Mouse (Mus musculus): Measurements from ENCODE around the gene Gabrb3.

Gabrb3 gene

GRCm38 (mm10) chr7:57532676-57533075 lies 113.2 kb downstream of the Gabrb3 start:
- no peak for DNase-seq (ENCODE audit: low read depth)

GRCm38 (mm10) chr7:57538565-57538964 lies 119.1 kb downstream of the Gabrb3 start:
- peak; percentile 64 for DNase-seq (ENCODE audit: low read depth)

DNA sequence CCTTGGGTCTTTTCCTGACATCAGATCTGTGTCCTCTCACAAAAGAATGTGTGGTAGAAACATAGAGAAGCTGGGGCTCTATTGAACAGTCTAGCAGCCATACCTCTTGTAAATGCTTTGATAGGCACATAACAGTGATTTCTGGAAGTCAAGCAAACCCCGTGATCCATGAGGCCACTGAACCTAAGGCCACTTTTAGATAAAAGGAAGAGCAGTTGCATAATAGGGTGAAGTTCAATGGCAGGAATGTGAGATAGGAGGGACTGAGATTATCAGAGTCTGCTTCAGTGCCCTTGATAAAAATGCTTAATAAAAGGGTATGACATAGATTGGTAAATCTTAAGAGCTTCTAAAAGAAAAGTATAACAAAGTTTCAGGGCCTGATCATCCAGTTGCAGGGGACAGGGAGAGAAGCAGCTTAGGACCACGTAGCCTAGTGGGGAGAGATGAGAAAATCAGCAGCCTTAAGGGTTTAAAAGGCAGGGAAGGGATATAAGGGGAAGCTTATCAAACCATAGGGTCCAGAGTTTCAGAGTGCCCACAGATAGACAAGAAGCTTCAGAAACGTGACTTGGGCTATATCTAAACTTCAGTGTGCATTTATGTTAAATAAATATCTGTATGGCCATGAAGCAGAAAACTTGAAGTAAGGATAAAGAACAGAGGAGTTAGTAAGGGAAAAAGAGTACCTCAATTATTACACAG lies 141.4 kb downstream of the Gabrb3 start:
- no peak for DNase-seq (ENCODE audit: low read depth)

DNA sequence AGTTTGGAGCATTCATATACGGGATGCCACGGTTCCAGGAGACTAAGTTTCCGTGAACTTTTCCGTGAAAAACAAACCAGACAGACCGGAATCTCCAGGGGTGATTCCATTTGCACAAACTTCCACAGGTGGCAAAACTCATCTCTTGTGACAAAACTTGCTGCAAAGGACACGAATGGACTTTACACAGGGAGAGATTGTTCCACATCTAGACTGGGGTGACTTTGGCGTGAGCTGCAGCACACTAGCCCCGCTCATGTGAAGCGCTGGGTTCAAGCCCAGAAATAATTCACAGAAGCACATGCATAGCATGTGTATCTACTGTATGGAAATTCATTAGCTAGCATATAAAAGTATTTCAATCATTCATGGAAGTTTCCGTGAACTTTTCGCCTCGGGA lies 144.9 kb downstream of the Gabrb3 start:
- no peak for DNase-seq (ENCODE audit: low read depth)

DNA sequence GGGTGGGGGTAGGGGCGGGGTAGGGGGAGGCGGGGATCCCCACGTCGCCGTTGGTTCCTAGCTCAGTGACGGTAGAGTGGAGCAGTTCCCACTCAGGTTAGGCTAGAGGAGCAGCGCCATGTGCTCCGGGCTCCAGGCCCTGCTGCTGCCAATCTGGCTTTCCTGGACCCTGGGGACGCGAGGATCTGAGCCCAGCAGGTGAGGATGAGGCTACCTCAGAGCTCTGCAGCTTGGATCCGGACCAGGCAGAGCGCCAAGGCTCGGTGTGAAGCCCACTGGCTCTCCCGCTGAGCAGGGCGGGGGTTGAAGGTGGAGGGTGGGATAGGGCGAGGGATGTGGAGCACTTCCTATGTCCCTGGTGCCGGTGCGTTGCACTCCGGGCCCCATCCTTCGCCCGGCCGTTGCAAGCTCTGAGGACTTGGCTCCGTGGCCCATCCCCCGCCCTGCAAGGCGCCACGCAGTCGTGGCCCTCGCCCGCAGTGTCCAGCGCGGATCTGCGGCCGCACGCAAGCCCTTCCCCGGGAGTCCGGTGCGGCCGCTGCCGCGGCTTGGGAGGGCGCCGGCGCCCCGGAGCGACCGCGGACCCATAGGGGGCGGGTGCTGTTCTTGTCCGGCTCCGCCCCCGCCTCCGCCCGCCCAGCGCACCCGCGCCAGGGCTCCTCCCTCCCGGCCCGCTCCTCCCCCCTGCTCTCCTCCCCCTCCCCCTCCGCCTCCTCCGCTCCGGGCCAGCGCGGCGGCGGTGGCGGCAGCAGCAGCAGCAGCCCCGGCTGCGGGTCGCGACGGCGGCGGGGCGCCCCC lies 171.2 kb downstream of the Gabrb3 start:
- DNase-seq (ENCODE audit: low read depth), result no peak

- DNase-seq (ENCODE audit: low read depth), result no peak
Measured at GRCm38 (mm10) chr7:57591249-57591577, 171.7 kb downstream of the Gabrb3 start.

DNA sequence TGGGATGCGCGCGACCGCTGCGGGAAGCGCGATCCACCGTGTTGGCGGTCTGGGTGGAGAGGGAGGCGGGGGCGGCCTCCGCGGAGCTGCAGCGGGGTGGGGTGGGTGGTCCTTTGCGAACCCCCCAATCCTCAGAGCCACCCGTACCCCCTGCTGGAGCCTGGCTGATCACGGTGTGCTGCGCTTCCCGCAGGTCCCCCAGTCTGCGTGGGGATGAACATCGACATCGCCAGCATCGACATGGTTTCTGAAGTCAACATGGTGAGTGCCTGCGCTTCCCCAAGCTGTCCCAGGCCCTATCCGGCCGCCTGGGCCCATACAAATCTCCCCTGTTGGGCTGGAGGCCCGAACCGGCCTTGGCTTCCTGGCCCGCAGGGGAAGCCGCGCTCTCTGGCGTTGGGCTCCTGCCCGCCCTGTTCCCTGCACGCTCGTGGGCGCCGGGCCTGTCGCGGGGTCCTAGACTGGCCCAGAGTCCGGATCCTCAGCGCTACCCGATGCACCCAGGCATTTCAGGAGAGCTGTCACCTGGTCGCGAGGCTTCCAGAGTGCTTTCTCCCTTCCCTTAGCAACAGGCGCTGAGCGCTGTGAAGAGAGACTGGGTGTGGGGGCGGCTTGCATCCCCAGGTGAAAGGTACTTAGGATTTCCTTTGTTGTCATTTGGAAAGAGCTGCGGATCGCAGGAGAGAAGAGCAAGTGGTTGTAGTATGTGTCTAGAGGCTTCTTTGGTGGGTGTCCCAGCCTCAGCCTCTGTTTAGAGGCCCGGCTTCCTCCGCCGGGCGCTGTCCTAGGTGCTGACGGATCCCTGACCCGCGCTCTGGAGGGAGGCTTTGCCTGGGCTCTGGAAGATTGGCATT lies 172.3 kb downstream of the Gabrb3 start:
- DNase-seq (ENCODE audit: low read depth), result no peak

DNA sequence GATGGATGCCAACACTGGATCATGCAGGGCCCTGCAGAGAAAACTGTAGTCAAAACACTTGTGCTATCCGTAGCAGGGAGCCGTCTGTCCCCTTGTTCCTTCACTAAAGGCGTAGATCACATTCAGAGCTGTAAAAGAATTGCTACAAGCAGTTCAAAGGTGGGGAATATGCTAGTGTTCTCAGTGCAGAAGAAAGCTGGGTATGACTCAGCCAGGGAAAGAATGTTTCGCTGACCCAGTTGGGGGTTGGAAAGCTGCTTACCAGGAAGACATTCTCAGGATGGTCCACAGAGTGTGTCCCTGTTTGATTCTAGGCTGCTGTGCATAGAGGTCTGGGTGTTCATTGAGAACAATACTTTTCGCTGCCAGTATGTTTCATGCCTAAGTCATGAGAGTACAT lies 177.8 kb downstream of the Gabrb3 start:
- no peak for DNase-seq (ENCODE audit: low read depth)

GRCm38 (mm10) chr7:57618697-57619096 lies 199.2 kb downstream of the Gabrb3 start:
- DNase-seq (ENCODE audit: low read depth), result no peak

GRCm38 (mm10) chr7:57620036-57620435 lies 200.5 kb downstream of the Gabrb3 start:
- no peak for DNase-seq (ENCODE audit: low read depth)

DNA sequence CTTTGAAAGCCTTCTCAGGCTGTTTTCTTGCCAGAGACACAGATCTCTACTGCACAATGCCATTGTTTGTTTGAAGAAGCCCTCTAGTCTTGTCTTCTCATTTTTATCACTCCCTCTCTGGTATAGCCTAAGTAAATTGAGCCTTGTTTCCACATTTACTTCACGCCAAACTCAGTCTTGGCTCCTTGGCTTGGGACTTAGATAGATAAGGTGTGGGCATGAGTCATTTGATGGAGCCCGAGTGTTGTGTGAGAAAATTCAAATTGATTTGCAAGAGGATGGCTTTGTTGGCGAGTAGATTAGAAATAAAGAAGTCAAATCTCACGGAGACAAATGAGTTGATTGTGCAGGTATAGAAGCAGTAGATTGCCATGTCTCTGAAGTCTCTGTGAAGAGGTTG lies 204.2 kb downstream of the Gabrb3 start:
- no peak for DNase-seq (ENCODE audit: low read depth)

GRCm38 (mm10) chr7:57635026-57635425 lies 215.5 kb downstream of the Gabrb3 start:
- DNase-seq (ENCODE audit: low read depth), result no peak

- DNase-seq (ENCODE audit: low read depth), result no peak
Measured at GRCm38 (mm10) chr7:57635687-57636086, 216.2 kb downstream of the Gabrb3 start.

GRCm38 (mm10) chr7:57640796-57641195 lies 221.3 kb downstream of the Gabrb3 start:
- no peak for DNase-seq (ENCODE audit: low read depth)

DNA sequence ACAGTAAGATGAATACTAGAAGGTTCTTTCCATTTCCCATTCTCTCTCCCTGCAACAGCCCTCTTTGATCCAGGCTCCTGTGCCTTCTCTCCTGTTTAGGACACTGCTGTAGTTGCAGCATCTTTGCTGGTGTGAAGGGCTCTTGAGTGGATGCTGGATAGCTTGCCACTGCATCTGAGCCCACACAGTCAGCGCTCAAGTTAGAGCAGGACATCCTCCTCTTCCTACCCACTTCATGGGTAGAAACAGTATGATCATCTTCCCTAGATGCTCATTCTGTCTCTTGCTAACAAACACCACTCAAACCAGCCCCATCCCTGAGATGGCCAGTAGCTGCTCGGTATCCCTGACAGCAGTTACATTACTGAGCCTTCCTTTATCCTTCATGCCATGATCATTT lies 227.9 kb downstream of the Gabrb3 start:
- no peak for DNase-seq (ENCODE audit: low read depth)

DNA sequence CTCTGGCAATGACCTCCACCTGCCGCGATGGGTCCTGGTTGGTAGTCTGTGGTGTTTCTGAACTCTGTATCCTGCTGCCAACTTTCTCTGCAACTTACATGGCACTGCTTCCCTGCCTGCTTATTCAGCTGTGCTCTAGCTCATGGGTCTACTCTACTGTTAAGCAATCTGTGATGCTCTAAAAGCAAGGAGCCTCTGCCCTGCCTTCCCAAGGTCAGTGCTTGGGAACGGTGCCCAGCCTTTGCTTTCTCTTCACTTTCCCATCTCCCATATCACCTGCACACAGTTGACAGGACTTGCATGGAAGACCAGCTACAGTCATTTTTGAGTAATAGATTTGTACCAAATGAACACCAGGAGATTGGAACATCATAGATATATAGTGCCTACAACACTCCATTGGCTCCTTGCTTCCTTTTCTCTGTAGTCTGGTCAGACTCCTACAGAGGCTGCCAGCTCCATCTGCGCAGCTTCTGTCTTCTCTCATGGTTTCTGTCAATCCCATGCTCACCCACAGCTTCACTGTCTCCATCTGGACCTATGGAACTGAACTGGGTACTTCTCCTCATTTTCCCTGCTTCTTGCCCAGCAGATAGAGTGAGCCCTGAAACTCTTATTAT lies 228.8 kb downstream of the Gabrb3 start:
- DNase-seq (ENCODE audit: low read depth), result no peak

GRCm38 (mm10) chr7:57677352-57677751 lies 257.9 kb downstream of the Gabrb3 start:
- no peak for DNase-seq (ENCODE audit: low read depth)

DNA sequence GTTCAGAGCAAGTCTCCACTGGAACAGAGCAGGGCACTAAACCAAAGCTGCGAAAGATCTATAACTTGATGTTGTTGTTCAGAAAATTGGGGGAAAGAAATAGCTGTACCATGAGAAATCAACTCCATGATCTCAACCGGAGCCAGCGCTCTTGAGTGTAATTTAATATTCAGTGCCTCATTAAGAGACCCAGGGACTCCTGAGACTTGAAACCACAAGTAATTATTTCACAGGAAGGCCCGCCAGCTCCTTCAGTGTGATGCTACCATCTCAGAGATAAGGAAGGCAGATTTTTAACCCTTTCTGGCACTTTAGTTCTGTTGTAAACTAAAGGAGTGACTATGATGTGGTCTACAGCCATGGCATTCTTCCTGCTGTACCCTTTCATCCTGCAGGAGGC lies 270.3 kb downstream of the Gabrb3 start:
- DNase-seq (ENCODE audit: low read depth), result no peak

DNA sequence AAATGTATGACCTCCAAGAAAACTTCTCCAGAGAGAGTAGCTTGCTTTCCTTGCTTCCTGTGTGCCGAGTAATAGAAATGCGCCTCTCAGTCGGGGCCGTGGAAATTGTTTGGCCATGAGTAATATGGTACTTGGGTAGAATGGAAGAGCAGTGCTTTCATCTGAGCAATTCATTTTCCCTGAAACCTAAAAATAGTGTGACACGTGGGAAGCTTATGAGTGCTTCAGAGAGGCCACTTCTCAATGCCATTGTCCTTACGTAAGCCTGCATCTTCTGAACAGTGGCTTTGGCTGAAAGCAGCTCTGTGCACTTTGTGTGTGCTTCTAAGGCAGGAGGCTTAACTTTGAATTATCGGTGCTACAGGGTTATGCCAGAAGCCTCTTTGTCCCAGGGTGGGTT lies 280.9 kb downstream of the Gabrb3 start:
- no peak for DNase-seq (ENCODE audit: low read depth)

DNA sequence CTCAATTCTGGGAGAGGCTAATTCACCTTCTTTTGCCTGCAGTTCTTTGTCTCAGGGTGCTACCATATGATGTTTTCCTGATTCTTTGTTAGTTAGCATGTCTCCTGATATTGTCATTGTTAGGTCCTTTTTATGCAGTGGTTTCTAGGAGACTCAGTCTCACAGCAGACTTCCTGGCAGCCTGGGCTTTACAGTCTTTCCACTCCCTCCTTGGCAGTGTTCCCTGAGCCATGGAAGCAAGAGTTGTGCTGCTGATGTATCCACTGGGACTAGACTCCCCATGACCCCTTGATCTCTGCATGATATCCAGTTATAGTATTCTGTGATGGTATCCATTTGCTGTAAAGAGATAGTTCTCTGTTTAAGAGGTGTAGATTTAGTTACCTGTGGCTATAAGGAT lies 281.6 kb downstream of the Gabrb3 start:
- no peak for DNase-seq (ENCODE audit: low read depth)

GRCm38 (mm10) chr7:57703580-57703979 lies 284.1 kb downstream of the Gabrb3 start:
- no peak for DNase-seq (ENCODE audit: low read depth)

DNA sequence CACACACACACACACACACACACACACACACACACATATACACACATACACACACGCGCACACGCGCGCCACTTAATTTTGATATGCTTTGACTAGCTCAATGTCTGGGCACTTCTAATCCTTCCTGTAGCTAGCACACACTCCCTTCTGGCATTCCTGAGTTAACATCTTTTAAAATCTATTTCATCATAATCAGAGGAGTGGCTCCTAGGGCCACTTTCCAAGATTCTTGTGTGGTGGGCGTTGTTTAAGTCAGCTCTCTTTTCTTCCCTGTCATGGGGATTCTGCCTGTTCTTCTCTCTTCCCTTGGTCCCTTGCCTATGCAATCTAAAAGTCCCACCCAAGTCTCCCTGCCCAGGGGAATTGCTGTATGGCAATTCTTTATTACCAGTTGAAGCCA lies 286.6 kb downstream of the Gabrb3 start:
- DNase-seq (ENCODE audit: low read depth), result no peak

All from 416B (cell line).